Mouse (Mus musculus) heart, embryonic 11.5 days (tissue): ENCODE measurements at regions not wholly inside any gene's neighbourhood (a gene's known extent, or its start where the extent isn't known, plus 50 kb on each side); places are given as distances from the start of the nearest gene placed in this dataset.

Experiments used
- ATAC-seq: fragments of 200-750 bp; cut with Nextera tagmentation; replicated peaks from 2 replicates; pipeline ENCODE4 v1.8.0; 2017; ENCODE audit warnings: moderate library complexity; ENCODE audit not compliant: insufficient number of reproducible peaks, low FRiP score, low TSS enrichment
- H3K27ac ChIP-seq: fragments of 300-500 bp; sonication (generic); 2 replicates; pipeline ENCODE4 v1.5.1; 2014; ENCODE audit warnings: mild to moderate bottlenecking, low read depth, low read length
- H3K27me3 ChIP-seq: fragments of 300-500 bp; sonication (generic); 2 replicates; pipeline ENCODE4 v1.6.1; 2014; ENCODE audit warnings: mild to moderate bottlenecking, low read length, mixed read lengths; ENCODE audit not compliant: control insufficient read depth, insufficient read depth
- H3K36me3 ChIP-seq: fragments of 300-500 bp; sonication (generic); 2 replicates; pipeline ENCODE4 v1.6.1; 2014; ENCODE audit warnings: mild to moderate bottlenecking, low read length, moderate library complexity, mixed read lengths; ENCODE audit not compliant: control insufficient read depth, insufficient read depth
- H3K4me1 ChIP-seq: fragments of 300-500 bp; sonication (generic); 2 replicates; pipeline ENCODE4 v1.6.1; 2014; ENCODE audit warnings: low read length; ENCODE audit not compliant: control insufficient read depth, insufficient read depth
- H3K4me2 ChIP-seq: fragments of 300-500 bp; sonication (generic); 2 replicates; pipeline ENCODE4 v1.6.1; 2014; ENCODE audit warnings: mild to moderate bottlenecking, moderate library complexity
- H3K4me3 ChIP-seq: fragments of 300-500 bp; sonication (generic); 2 replicates; pipeline ENCODE4 v1.5.1; 2014; ENCODE audit warnings: low read depth, low read length
- H3K9ac ChIP-seq: fragments of 300-500 bp; sonication (generic); 2 replicates; pipeline ENCODE4 v1.6.1; 2014; ENCODE audit warnings: mild to moderate bottlenecking, low read depth, low read length, moderate library complexity
- H3K9me3 ChIP-seq: fragments of 300-500 bp; sonication (generic); replicated peaks from 2 replicates; pipeline ENCODE4 v1.6.1; 2016; ENCODE audit warnings: low read length; ENCODE audit not compliant: control insufficient read depth
- WGBS: fragments of 180-500 bp; shearing (Covaris S2); extraction: QIAGEN DNeasy Blood & Tissue Kit; methylation state at CpG from one replicate; pipeline ENCODE4 v1.1.7; 2014; ENCODE audit not compliant: insufficient replicate concordance; 5-methylcytosine and 5-hydroxymethylcytosine counted together

- no peaks in the 10 kb centered on the region for H3K27me3 ChIP-seq
- no peaks in the 10 kb centered on the region for H3K4me1 ChIP-seq
- ATAC-seq: no peak
- WGBS: 87% methylated on average over 5 of the region's 5 CpGs
- no peak overlapping the region for H3K4me2 ChIP-seq
- no peak overlapping the region for H3K9ac ChIP-seq
- H3K27ac ChIP-seq: no peak overlapping the region
- H3K4me3 ChIP-seq: no peak overlapping the region
- no peaks in the 10 kb centered on the region for H3K36me3 ChIP-seq
- no peaks in the 10 kb centered on the region for H3K9me3 ChIP-seq
Measured at GRCm38 (mm10) chr4:33604636-33605035, 294.5 kb downstream of the Rngtt start.

- Histone ChIP-seq H3K9ac (no peak overlapping the region), H3K4me3 (no peak overlapping the region), H3K36me3 (no peaks in the 10 kb centered on the region), H3K4me2 (no peak overlapping the region), H3K9me3 (no peaks in the 10 kb centered on the region), H3K27me3 (no peaks in the 10 kb centered on the region), H3K4me1 (no peaks in the 10 kb centered on the region), H3K27ac (no peak overlapping the region)
- ATAC-seq: no peak
- 85% methylated on average over 5 of the region's 5 CpGs for WGBS
Measured at GRCm38 (mm10) chr4:33639821-33640575, 284.4 kb upstream of the Cnr1 start.

- no peak for ATAC-seq
- Histone ChIP-seq H3K36me3 (no peaks in the 10 kb centered on the region), H3K27ac (no peak overlapping the region), H3K9ac (no peak overlapping the region), H3K4me2 (no peak overlapping the region), H3K9me3 (no peaks in the 10 kb centered on the region), H3K27me3 (no peaks in the 10 kb centered on the region), H3K4me1 (no peaks in the 10 kb centered on the region), H3K4me3 (no peak overlapping the region)
- 77% methylated on average over 11 of the region's 11 CpGs for WGBS
Measured at GRCm38 (mm10) chr4:33640576-33641255, 283.7 kb upstream of the Cnr1 start.

DNA sequence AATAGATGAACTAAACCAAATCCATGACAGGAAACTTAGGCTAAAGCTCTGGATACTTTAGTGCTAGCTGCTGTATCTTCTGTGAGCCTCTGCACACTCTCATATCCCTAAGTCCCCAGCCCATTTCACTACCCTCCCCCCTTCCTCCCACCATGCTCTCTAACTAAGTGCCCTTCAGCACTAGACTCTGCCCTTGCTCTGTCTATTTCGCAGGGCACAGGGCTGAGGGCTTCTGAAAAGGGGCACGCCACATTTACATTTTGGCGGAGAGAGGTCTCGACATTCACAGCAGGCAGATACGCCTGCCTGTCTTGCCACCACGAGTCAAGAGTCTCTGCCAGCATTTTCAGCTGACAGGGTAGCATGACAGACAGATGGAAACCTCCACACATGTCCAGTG lies 282.5 kb upstream of the Cnr1 start:
- no peaks in the 10 kb centered on the region for H3K4me1 ChIP-seq
- H3K9ac ChIP-seq: no peak overlapping the region
- 62% methylated on average over 6 of the region's 6 CpGs for WGBS
- H3K4me3 ChIP-seq: no peak overlapping the region
- no peaks in the 10 kb centered on the region for H3K9me3 ChIP-seq
- H3K27ac ChIP-seq: no peak overlapping the region
- 0 out of 2 replicates have a peak, but pooled peaks have one; percentile 46 for ATAC-seq
- no peaks in the 10 kb centered on the region for H3K36me3 ChIP-seq
- no peak overlapping the region for H3K4me2 ChIP-seq
- no peaks in the 10 kb centered on the region for H3K27me3 ChIP-seq

DNA sequence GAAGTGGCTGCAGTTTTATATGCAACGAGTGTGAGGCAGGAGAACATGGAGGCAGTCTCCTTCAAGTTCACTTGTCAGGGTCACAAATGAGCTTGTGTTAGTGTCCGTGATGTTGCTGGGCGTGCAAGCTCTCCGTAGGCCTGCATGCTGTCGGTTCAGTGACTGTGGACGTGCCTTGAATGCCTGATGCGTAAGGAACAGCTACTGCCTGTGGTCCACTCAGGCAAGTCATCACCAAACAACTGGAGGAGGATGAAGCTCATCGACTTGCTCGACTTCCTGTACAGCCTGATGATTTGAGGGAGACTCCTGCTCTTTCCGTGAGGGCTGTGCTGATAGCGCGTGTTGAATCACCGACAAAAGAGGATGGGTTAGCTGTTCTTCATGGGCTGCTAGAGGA lies 281.9 kb upstream of the Cnr1 start:
- Histone ChIP-seq H3K36me3 (no peaks in the 10 kb centered on the region), H3K27ac (no peak overlapping the region), H3K4me3 (no peak overlapping the region), H3K4me1 (no peaks in the 10 kb centered on the region), H3K27me3 (no peaks in the 10 kb centered on the region), H3K9ac (no peak overlapping the region), H3K9me3 (no peaks in the 10 kb centered on the region), H3K4me2 (no peak overlapping the region)
- 75% methylated on average over 13 of the region's 13 CpGs for WGBS
- no peak for ATAC-seq

GRCm38 (mm10) chr4:33645217-33645616 lies 279.2 kb upstream of the Cnr1 start:
- no peak for ATAC-seq
- Histone ChIP-seq H3K27ac (no peak overlapping the region), H3K36me3 (no peaks in the 10 kb centered on the region), H3K4me2 (no peak overlapping the region), H3K9ac (no peak overlapping the region), H3K9me3 (no peaks in the 10 kb centered on the region), H3K4me1 (no peaks in the 10 kb centered on the region), H3K4me3 (no peak overlapping the region), H3K27me3 (no peaks in the 10 kb centered on the region)
- WGBS: 72% methylated on average over 2 of the region's 2 CpGs

GRCm38 (mm10) chr4:33651292-33651691 lies 273.1 kb upstream of the Cnr1 start:
- no peaks in the 10 kb centered on the region for H3K9me3 ChIP-seq
- H3K27ac ChIP-seq: no peak overlapping the region
- no peak for ATAC-seq
- H3K9ac ChIP-seq: no peak overlapping the region
- no peak overlapping the region for H3K4me2 ChIP-seq
- H3K36me3 ChIP-seq: no peaks in the 10 kb centered on the region
- no peak overlapping the region for H3K4me3 ChIP-seq
- H3K4me1 ChIP-seq: no peaks in the 10 kb centered on the region
- no peaks in the 10 kb centered on the region for H3K27me3 ChIP-seq
- WGBS: 73% methylated on average over 5 of the region's 5 CpGs

- Histone ChIP-seq H3K9me3 (no peaks in the 10 kb centered on the region), H3K27me3 (no peaks in the 10 kb centered on the region), H3K4me3 (no peak overlapping the region), H3K9ac (no peak overlapping the region), H3K4me1 (no peaks in the 10 kb centered on the region; the same call in 1 of the 2 replicates), H3K4me2 (no peak overlapping the region), H3K36me3 (no peaks in the 10 kb centered on the region), H3K27ac (no peak overlapping the region)
- 82% methylated on average over 14 of the region's 14 CpGs for WGBS
- ATAC-seq: no peak
Measured at GRCm38 (mm10) chr4:33659766-33660165, 264.6 kb upstream of the Cnr1 start.

GRCm38 (mm10) chr4:33660553-33660952 lies 263.8 kb upstream of the Cnr1 start:
- Histone ChIP-seq H3K4me2 (no peak overlapping the region), H3K4me3 (no peak overlapping the region), H3K9me3 (no peaks in the 10 kb centered on the region), H3K4me1 (no peaks in the 10 kb centered on the region; the same call in 1 of the 2 replicates), H3K9ac (no peak overlapping the region), H3K27me3 (no peaks in the 10 kb centered on the region), H3K36me3 (no peaks in the 10 kb centered on the region), H3K27ac (no peak overlapping the region)
- 79% methylated on average over 5 of the region's 5 CpGs for WGBS
- ATAC-seq: no peak
